In genomic region chrX:134808755-134809224, GRCm38 (mm10) we compare ENCODE assay signal across 8 mouse cellular contexts. TPM values are rescaled to one million over a fixed set of nuclear protein-coding genes. Genes with fewer than 3 reads are reported as not detected.
DNase-seq lines count a peak whose midpoint lies in the region; ATAC-seq lines count a peak whose summit lies in the region.

TSS of gene Armcx2 (minus strand) at chrX:134809221.

- peak within 1 kb of the TSS; percentile 89 for H3K27ac ChIP-seq in hindbrain, embryonic 14.5 days

- ATAC-seq in hindbrain, embryonic 14.5 days (ENCODE audit: low FRiP score) = peak; percentile 89

- DNase-seq in gastrocnemius, adult 18-20 months (ENCODE audit: low spot score) = peak; percentile 17
- DNase-seq in gastrocnemius, adult 8-10 months (ENCODE audit: low spot score in 2 of 2) = no peak
- DNase-seq in cerebellum, adult 8-10 months = peak; percentile 49
- DNase-seq in frontal cortex, postnatal 10 days (ENCODE audit: low spot score in 2 of 2) = peak; percentile 27 to 43
- peak; percentile 60 for DNase-seq in hindbrain, embryonic 14.5 days (ENCODE audit: low spot score)
- peak; percentile 55 for DNase-seq in left cerebral cortex, adult 11 months (ENCODE audit: low spot score)
- peak; percentile 45 for DNase-seq in lung, postnatal 25 days (ENCODE audit: low spot score)
- peak; percentile 85 for DNase-seq in retina, postnatal 1 day

- 13% methylated on average over 16 of the region's 16 CpGs for WGBS in hindbrain, embryonic 14.5 days

- peak within 1 kb of the TSS; percentile 64 for H3K4me2 ChIP-seq in hindbrain, embryonic 14.5 days (replicated peaks)

- H3K4me1 ChIP-seq in hindbrain, embryonic 14.5 days (replicated peaks; ENCODE audit: control insufficient read depth, insufficient read depth, low read length) = peaks cover 7% of the 10 kb centered on the region; the same call in 1 of the 2 replicates

- peaks cover 8% of the 10 kb centered on the region; the same call in 1 of the 2 replicates for H3K27me3 ChIP-seq in hindbrain, embryonic 14.5 days (ENCODE audit: control insufficient read depth, insufficient read depth, low read length)

- H3K36me3 ChIP-seq in hindbrain, embryonic 14.5 days (replicated peaks; ENCODE audit: control insufficient read depth, insufficient read depth) = peaks cover 26% of the 10 kb centered on the region

- peak within 1 kb of the TSS; percentile 64 for H3K4me3 ChIP-seq in hindbrain, embryonic 14.5 days (replicated peaks; ENCODE audit: low read length)

- H3K9me3 ChIP-seq in hindbrain, embryonic 14.5 days (ENCODE audit: control insufficient read depth, low read length) = no peaks in the 10 kb centered on the region

- H3K9ac ChIP-seq in hindbrain, embryonic 14.5 days = peak within 1 kb of the TSS; percentile 75

RNA-seq across cellular contexts. Expression of gene Armcx2, which starts in this region (rescaled TPM):
- 1 to 10 TPM; 1.5 to 2.7 TPM for total RNA-seq in gastrocnemius, adult 18-20 months (2021)
- 1 to 10 TPM; 1.4 to 2.3 (median 1.5) TPM for total RNA-seq in gastrocnemius, adult 8-10 months (2022)
- 73.0 and 75.3 TPM in 2 replicates for polyA plus RNA-seq in hindbrain, embryonic 14.5 days (2014; fragmentation: Nextera tagmentation; extraction: Ambion mirVana)

Comparison
In these comparisons a context has a peak if more than half of its experiments do, and no peak if none do; other contexts are left out.
1. DNase-seq: peak in gastrocnemius, adult 18-20 months (single experiment), cerebellum, adult 8-10 months (single experiment), frontal cortex, postnatal 10 days (2 of 2), hindbrain, embryonic 14.5 days (single experiment), left cerebral cortex, adult 11 months (single experiment), lung, postnatal 25 days (single experiment) and retina, postnatal 1 day (single experiment); none in gastrocnemius, adult 8-10 months (0 of 2).